Mouse (Mus musculus) layer of hippocampus, adult 11-12 months (tissue): Measurements from ENCODE around the gene Ifnb1.

Source experiments
- DNase-seq: peaks from one replicate; pipeline ENCODE4 v3.0.0; 2022; ENCODE audit warnings: low spot score

The Ifnb1 gene

GRCm38 (mm10) chr4:88501247-88501646 is 21.3 kb downstream of the Ifnb1 start:
- DNase-seq, result no peak

GRCm38 (mm10) chr4:88496321-88497018 is 26.1 kb downstream of the Ifnb1 start:
- no peak for DNase-seq

- DNase-seq, result no peak
Measured at GRCm38 (mm10) chr4:88489622-88490021, 33.0 kb downstream of the Ifnb1 start.

GRCm38 (mm10) chr4:88488107-88488506 is 34.5 kb downstream of the Ifnb1 start:
- DNase-seq, result no peak

GRCm38 (mm10) chr4:88480130-88480529 is 42.4 kb downstream of the Ifnb1 start:
- DNase-seq, result no peak

GRCm38 (mm10) chr4:88478809-88479186 is 43.8 kb downstream of the Ifnb1 start:
- DNase-seq, result no peak

GRCm38 (mm10) chr4:88478177-88478808 is 44.3 kb downstream of the Ifnb1 start:
- no peak for DNase-seq

GRCm38 (mm10) chr4:88476511-88477210 is 45.9 kb downstream of the Ifnb1 start:
- no peak for DNase-seq

GRCm38 (mm10) chr4:88476084-88476483 is 46.5 kb downstream of the Ifnb1 start:
- DNase-seq, result no peak
